Mouse (Mus musculus): ENCODE measurements around the gene Mctp1. TPM values are rescaled to one million over a fixed set of nuclear protein-coding genes. Genes with fewer than 3 reads are reported as not detected.

Gene Mctp1
- polyA plus RNA-seq, 1 experiment, result not detected

DNA sequence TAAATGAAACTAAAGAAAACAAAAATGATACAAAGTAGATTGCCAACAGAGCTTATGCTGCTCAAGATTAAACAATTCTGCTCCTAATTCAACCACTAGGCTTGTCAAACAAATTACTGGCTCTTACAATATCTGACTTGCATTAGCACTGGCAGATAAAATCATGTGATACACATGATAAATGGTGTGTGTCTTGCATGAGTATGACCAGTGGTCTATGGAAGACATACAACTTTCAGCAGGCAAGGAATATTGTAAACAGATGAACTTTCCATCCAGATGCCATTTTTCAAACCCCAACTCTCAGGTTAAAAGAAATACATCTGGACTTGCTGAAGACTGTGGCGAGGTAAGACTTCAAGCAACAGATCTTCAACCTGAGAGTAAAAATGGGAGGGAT lies 619.3 kb downstream of the Mctp1 start:
- Histone ChIP-seq H3K36me3 (ENCODE audit: control insufficient read depth, insufficient read depth, low read length, poor library complexity, severe bottlenecking) (no peaks in the 10 kb centered on the region), H3K27ac (ENCODE audit: insufficient read depth, low read length) (no peak overlapping the region), H3K9ac (ENCODE audit: low read depth, poor library complexity, severe bottlenecking) (no peak overlapping the region), H3K4me1 (ENCODE audit: control insufficient read depth, insufficient read depth, low read length) (no peaks in the 10 kb centered on the region), H3K9me3 (replicated peaks; ENCODE audit: control insufficient read depth, insufficient read depth, low read length, poor library complexity, severe bottlenecking) (no peaks in the 10 kb centered on the region), H3K4me3 (ENCODE audit: low read depth, low read length) (no peak overlapping the region), H3K27me3 (ENCODE audit: control insufficient read depth, insufficient read depth, low read length, poor library complexity, severe bottlenecking) (no peaks in the 10 kb centered on the region)
- TF ChIP-seq POLR2A (IDR thresholded peaks at IDR 0.05; ENCODE audit: insufficient read depth, low read length) (no peak), EP300 (IDR thresholded peaks at IDR 0.05; ENCODE audit: insufficient read depth, low read depth, low read length) (no peak), CTCF (IDR thresholded peaks at IDR 0.05; ENCODE audit: low read depth, low read length) (no peak)

- no peak for TF ChIP-seq EP300 (IDR thresholded peaks at IDR 0.05; ENCODE audit: insufficient read depth, low read depth, low read length)
- H3K9ac ChIP-seq (ENCODE audit: low read depth, poor library complexity, severe bottlenecking), result no peak overlapping the region
- H3K4me1 ChIP-seq (ENCODE audit: control insufficient read depth, insufficient read depth, low read length), result no peaks in the 10 kb centered on the region
- no peak overlapping the region for H3K4me3 ChIP-seq (ENCODE audit: low read depth, low read length)
- H3K27ac ChIP-seq (ENCODE audit: insufficient read depth, low read length), result no peak overlapping the region
- H3K36me3 ChIP-seq (ENCODE audit: control insufficient read depth, insufficient read depth, low read length, poor library complexity, severe bottlenecking), result no peaks in the 10 kb centered on the region
- no peaks in the 10 kb centered on the region for H3K27me3 ChIP-seq (ENCODE audit: control insufficient read depth, insufficient read depth, low read length, poor library complexity, severe bottlenecking)
- no peaks in the 10 kb centered on the region for H3K9me3 ChIP-seq (replicated peaks; ENCODE audit: control insufficient read depth, insufficient read depth, low read length, poor library complexity, severe bottlenecking)
Measured at GRCm38 (mm10) chr13:77018851-77019250, 634.5 kb downstream of the Mctp1 start.

DNA sequence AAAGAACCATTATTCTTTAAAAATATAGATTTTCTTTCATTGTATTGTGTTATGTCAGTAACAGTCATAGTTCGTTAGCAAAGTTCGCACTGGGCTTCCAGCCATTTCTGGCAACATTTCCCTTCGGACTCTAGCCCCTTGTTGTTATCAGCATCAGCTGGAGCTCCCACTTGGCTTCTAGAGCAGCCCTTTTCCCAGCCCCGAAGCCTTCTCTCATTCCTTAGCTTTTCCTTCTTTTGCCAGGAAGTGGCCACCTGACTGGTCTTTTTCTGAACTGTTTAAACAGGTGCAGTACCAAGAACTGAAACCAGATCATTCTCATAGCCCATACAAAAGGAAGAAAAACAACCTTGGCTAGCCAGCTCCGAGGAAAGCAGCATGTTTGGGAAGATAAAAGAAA lies 645.3 kb downstream of the Mctp1 start:
- H3K27ac ChIP-seq (ENCODE audit: insufficient read depth, low read length), result no peak overlapping the region
- TF ChIP-seq POLR2A (IDR thresholded peaks at IDR 0.05; ENCODE audit: insufficient read depth, low read length) (no peak), CTCF (IDR thresholded peaks at IDR 0.05; ENCODE audit: low read depth, low read length) (no peak), EP300 (IDR thresholded peaks at IDR 0.05; ENCODE audit: insufficient read depth, low read depth, low read length) (no peak)
- H3K9me3 ChIP-seq (replicated peaks; ENCODE audit: control insufficient read depth, insufficient read depth, low read length, poor library complexity, severe bottlenecking), result no peaks in the 10 kb centered on the region
- H3K27me3 ChIP-seq (ENCODE audit: control insufficient read depth, insufficient read depth, low read length, poor library complexity, severe bottlenecking), result no peaks in the 10 kb centered on the region
- no peak overlapping the region for H3K4me3 ChIP-seq (ENCODE audit: low read depth, low read length)
- H3K36me3 ChIP-seq (ENCODE audit: control insufficient read depth, insufficient read depth, low read length, poor library complexity, severe bottlenecking), result no peaks in the 10 kb centered on the region
- no peaks in the 10 kb centered on the region for H3K4me1 ChIP-seq (ENCODE audit: control insufficient read depth, insufficient read depth, low read length)
- no peak overlapping the region for H3K9ac ChIP-seq (ENCODE audit: low read depth, poor library complexity, severe bottlenecking)

DNA sequence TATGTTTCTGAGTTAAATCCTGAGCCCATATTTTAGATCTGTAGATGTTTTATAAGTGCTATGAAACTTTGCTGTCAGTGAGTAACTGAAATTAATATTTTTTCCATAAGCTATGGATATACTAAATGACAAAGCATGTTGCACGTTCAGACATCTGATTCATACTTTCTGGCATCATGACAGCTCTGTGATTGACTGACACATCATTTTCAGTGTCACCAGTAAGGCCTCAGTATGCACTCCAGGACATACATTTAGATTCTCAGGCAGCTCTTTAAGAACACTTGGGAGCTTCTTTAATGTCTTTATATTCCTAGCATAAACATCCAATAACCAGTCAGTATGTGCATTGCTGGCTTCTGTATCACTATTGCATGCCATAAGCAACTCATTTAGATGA lies 659.0 kb downstream of the Mctp1 start:
- Histone ChIP-seq H3K27me3 (ENCODE audit: control insufficient read depth, insufficient read depth, low read length, poor library complexity, severe bottlenecking) (no peaks in the 10 kb centered on the region), H3K9me3 (replicated peaks; ENCODE audit: control insufficient read depth, insufficient read depth, low read length, poor library complexity, severe bottlenecking) (no peaks in the 10 kb centered on the region), H3K36me3 (ENCODE audit: control insufficient read depth, insufficient read depth, low read length, poor library complexity, severe bottlenecking) (no peaks in the 10 kb centered on the region), H3K27ac (ENCODE audit: insufficient read depth, low read length) (no peak overlapping the region), H3K4me3 (ENCODE audit: low read depth, low read length) (no peak overlapping the region), H3K9ac (ENCODE audit: low read depth, poor library complexity, severe bottlenecking) (no peak overlapping the region), H3K4me1 (ENCODE audit: control insufficient read depth, insufficient read depth, low read length) (no peaks in the 10 kb centered on the region)
- TF ChIP-seq CTCF (IDR thresholded peaks at IDR 0.05; ENCODE audit: low read depth, low read length), result no peak
- TF ChIP-seq EP300 (IDR thresholded peaks at IDR 0.05; ENCODE audit: insufficient read depth, low read depth, low read length), result no peak
- no peak for TF ChIP-seq POLR2A (IDR thresholded peaks at IDR 0.05; ENCODE audit: insufficient read depth, low read length)

- Histone ChIP-seq H3K4me3 (ENCODE audit: low read depth, low read length) (no peak overlapping the region), H3K9ac (ENCODE audit: low read depth, poor library complexity, severe bottlenecking) (no peak overlapping the region), H3K36me3 (ENCODE audit: control insufficient read depth, insufficient read depth, low read length, poor library complexity, severe bottlenecking) (no peaks in the 10 kb centered on the region), H3K4me1 (ENCODE audit: control insufficient read depth, insufficient read depth, low read length) (no peaks in the 10 kb centered on the region), H3K9me3 (replicated peaks; ENCODE audit: control insufficient read depth, insufficient read depth, low read length, poor library complexity, severe bottlenecking) (no peaks in the 10 kb centered on the region), H3K27me3 (ENCODE audit: control insufficient read depth, insufficient read depth, low read length, poor library complexity, severe bottlenecking) (no peaks in the 10 kb centered on the region), H3K27ac (ENCODE audit: insufficient read depth, low read length) (no peak overlapping the region)
- TF ChIP-seq EP300 (IDR thresholded peaks at IDR 0.05; ENCODE audit: insufficient read depth, low read depth, low read length), result no peak
- no peak for TF ChIP-seq POLR2A (IDR thresholded peaks at IDR 0.05; ENCODE audit: insufficient read depth, low read length)
- no peak for TF ChIP-seq CTCF (IDR thresholded peaks at IDR 0.05; ENCODE audit: low read depth, low read length)
Measured at GRCm38 (mm10) chr13:77045375-77045774, 661.0 kb downstream of the Mctp1 start.

- Histone ChIP-seq H3K27me3 (ENCODE audit: control insufficient read depth, insufficient read depth, low read length, poor library complexity, severe bottlenecking) (no peaks in the 10 kb centered on the region), H3K9ac (ENCODE audit: low read depth, poor library complexity, severe bottlenecking) (no peak overlapping the region), H3K9me3 (replicated peaks; ENCODE audit: control insufficient read depth, insufficient read depth, low read length, poor library complexity, severe bottlenecking) (no peaks in the 10 kb centered on the region), H3K4me1 (ENCODE audit: control insufficient read depth, insufficient read depth, low read length) (no peaks in the 10 kb centered on the region), H3K4me3 (ENCODE audit: low read depth, low read length) (no peak overlapping the region), H3K36me3 (ENCODE audit: control insufficient read depth, insufficient read depth, low read length, poor library complexity, severe bottlenecking) (no peaks in the 10 kb centered on the region), H3K27ac (ENCODE audit: insufficient read depth, low read length) (no peak overlapping the region)
- TF ChIP-seq POLR2A (IDR thresholded peaks at IDR 0.05; ENCODE audit: insufficient read depth, low read length) (no peak), EP300 (IDR thresholded peaks at IDR 0.05; ENCODE audit: insufficient read depth, low read depth, low read length) (no peak), CTCF (IDR thresholded peaks at IDR 0.05; ENCODE audit: low read depth, low read length) (no peak)
Measured at GRCm38 (mm10) chr13:77046416-77046815, 662.1 kb downstream of the Mctp1 start.
